Mouse (Mus musculus) kidney, postnatal 14 days (tissue): ENCODE data around the gene Ruvbl1.
A peak's percentile ranks its signal among the peaks of the same experiment; 100 is the strongest.

Experiments used
- DNase-seq: peaks from one replicate; pipeline ENCODE4 v3.0.0; 2022; ENCODE audit warnings: mixed read lengths

Ruvbl1 gene

DNA sequence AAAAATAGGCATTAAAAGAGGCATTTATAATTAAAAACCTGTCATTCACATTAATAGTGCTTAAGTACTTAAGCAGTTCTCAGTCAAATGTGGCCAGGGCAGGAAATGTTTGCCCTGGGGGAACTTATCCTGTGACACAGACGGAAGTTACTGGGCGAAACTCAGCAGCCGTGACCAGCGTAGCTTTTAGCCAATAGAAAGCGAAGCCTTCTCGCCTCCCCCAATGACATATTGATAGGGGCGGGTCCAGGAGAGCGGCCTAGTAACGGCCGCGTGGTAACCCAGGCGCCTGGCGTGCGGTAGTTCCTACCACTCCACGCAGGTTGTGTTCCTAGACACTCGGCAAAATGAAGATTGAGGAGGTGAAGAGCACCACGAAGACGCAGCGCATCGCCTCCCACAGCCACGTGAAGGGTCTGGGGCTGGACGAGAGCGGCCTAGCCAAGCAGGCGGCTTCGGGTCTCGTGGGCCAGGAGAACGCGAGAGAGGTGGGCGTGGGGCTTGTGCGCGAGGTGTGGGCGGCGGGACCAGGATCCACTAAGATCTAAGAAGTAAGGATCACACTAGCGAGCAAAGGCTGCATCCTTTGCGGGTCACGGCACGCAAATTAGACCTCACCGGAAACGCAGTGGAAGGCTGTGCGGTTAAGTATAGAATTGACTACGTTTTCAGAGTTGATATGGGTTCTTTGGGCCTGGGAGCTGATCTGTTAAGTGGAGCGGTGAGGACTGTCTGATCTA lies at the start of gene Ruvbl1:
Ruvbl1 (plus strand) TSS at position 229 of the 740 bp plus-strand sequence.
- peak; percentile 94 for DNase-seq

DNA sequence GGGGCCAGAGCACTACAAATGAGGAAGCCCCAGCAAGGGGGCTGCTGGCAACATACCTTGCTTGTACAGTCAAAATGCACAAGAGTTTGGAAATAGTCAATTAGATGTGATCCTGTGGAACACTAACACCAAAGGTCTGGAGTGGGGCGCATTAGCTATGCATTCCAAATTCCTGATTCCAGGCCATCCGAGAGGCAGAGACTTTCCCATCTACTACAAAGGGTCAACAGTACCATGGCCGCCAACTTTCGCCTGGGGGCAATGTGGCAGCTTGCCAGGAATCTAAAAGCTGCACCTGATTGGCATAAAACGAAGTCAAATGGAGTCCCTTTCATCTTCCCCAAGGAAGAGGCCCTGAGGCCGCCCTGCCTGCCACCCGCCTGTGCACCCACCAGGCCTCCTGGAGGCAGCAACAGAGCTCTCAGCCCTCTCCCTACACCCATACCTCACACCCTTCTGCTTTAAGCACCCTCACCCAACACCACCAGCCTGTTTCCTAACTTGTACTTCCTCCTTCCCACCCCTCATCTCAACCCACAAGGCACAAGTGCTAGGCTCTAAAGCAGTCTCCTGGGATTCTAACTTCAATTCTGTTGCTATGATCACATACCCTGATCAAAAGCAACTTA lies 49.0 kb upstream of the Ruvbl1 start:
- peak; percentile 76 for DNase-seq

DNA sequence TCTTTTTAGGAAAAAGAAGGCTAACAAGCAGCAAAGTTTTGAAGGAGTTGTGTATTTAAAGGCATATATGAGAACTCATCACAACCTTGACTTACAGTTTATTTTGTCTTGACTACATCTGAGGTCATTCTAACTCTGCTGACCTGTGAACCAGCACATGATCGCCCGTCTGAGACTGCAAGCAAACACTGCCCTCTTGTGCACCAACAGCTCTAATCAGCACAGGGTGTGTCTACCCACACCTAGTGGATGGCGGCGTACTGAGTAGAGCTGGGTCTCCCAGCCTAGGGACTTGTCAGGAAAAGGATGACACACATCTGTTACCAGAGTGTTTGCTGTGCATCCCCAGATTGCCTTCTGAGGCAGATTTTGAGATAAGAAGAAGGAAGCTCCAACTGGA lies 34.0 kb upstream of the Ruvbl1 start:
- peak; percentile 73 for DNase-seq

- no peak for DNase-seq
These were observed 29.6 kb upstream of the Ruvbl1 start for GRCm38 (mm10) chr6:88435609-88436008.

DNA sequence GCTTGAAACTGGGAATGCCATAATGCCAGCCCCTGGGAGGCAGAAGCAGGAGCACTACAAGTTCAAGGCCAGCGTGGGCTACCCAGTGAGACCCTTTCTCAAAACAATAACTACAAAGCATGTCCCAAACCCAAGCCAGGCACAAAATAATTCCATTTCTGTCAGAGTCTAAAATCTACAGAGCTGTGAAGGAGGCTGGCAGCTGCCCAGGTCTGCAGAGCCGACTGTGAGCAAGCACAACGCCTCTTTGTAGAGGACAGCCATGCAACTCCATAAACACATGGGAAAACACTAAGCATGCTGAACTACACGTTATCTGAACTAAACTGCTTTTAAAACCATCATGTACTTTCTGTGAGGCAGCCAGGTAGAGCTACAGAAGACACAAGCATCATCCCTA lies 26.2 kb upstream of the Ruvbl1 start:
- DNase-seq: no peak

- no peak for DNase-seq
These were observed 22.7 kb upstream of the Ruvbl1 start for GRCm38 (mm10) chr6:88442551-88442950.

DNA sequence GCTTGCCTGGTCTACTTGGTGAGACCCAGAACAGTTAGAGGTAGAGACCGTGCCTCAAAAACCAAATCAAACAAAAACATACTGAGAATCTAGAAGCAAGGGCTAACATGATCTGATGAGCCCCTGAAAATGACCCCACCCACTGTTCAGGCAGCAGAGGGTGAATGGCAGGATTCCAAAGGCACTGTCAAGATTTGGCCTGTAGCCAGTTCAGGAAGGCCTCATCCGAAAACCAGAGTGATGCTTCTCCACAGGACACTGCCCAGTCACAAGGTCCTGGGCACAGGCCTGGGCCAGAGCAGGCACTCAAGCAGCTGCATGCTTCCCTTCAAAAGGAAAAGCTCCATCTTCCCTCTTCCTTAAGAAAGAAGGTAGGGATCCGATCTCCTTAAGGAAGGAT lies 21.8 kb upstream of the Ruvbl1 start:
- DNase-seq: no peak

- no peak for DNase-seq
These were observed 21.0 kb upstream of the Ruvbl1 start for GRCm38 (mm10) chr6:88444076-88444750.

DNA sequence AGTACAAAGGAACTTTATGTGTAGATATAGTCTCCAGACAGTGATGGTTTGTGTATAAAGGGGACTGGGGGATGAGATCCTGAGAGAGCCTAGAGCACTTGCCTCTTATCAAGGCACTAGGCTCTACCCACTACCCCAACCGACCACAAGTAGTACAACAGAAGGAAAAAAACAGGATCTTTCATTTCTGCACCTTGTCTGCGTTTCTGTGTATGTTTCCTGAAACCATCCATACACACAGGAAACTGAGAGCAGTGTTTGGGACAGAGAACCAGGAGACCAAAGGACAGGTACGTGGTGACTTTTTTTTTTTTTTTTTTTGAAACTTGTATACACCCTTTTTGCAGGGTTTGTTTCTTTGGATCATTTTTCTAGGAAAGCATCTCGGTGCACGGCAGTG lies 19.5 kb upstream of the Ruvbl1 start:
- no peak for DNase-seq

- peak; percentile 88 for DNase-seq
These were observed 18.9 kb upstream of the Ruvbl1 start, which contains the start of gene Eefsec for GRCm38 (mm10) chr6:88446063-88447002. Gene Eefsec, minus strand, starts transcription at chr6:88446539.

DNA sequence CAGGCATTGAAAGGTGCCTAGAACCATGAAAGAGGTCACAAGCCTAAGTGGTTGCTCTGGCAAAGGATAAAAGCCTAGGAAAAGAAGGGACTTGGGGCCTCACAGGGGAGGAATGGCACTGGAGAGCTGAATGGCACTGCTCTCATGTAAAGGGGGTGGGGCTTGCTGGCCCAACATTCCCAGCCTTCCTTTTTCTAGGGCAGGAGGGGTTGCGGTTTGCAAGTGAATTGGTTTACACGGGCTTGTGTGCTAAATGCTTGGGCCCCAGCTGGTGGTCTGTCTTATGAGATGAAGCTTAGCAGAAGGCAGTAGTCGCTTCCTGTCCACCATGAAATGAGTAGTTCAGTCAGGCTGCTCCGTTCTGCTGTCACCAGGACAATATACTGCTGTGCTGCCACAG lies 17.8 kb upstream of the Ruvbl1 start:
- no peak for DNase-seq

DNA sequence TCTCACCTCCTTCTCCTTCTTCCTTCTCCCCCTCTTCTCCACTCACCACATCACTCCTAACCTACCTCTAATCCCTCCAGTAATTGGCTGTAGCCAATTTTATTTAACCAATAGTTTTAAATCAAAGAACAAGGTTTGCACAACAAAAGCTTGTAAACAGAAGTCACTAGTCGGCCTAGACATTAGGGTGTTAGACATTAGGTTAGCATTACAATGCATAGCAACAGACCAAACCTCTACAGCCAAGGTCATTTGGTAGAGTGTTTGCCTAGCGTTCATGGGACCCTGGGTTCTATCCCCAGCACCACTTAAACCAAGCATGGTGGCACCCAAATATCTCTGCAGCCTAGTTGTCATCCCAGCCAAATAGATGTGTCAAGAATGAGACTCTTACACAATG lies 10.7 kb upstream of the Ruvbl1 start:
- DNase-seq: no peak

- no peak for DNase-seq
These were observed 4.7 kb downstream of the Ruvbl1 start for GRCm38 (mm10) chr6:88469878-88470277.

GRCm38 (mm10) chr6:88480421-88480820 lies 15.2 kb downstream of the Ruvbl1 start:
- DNase-seq: no peak

DNA sequence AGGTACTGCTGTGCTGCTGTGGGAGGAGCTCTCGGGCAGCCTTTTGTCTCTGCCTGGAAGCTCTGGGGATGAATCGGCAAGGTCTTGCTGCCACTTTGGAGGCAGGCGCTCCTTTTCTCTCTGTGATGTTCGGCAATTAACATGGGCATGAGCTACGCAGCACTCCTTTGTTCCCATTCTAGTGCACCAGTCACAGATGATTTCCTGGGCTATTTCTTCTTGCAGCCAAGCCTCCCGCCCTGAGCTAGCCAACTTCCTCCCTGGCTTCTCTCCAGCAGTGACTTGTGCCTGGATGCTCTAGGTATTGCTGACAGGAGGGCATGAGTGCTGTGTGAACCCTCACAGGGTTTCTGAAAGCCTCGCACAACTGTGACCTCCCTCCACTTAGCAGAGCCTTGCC lies 17.9 kb downstream of the Ruvbl1 start:
- DNase-seq: peak; percentile 37

GRCm38 (mm10) chr6:88483913-88484312 lies 18.7 kb downstream of the Ruvbl1 start:
- no peak for DNase-seq

- DNase-seq: no peak
These were observed 20.2 kb downstream of the Ruvbl1 start for GRCm38 (mm10) chr6:88485378-88485777.

DNA sequence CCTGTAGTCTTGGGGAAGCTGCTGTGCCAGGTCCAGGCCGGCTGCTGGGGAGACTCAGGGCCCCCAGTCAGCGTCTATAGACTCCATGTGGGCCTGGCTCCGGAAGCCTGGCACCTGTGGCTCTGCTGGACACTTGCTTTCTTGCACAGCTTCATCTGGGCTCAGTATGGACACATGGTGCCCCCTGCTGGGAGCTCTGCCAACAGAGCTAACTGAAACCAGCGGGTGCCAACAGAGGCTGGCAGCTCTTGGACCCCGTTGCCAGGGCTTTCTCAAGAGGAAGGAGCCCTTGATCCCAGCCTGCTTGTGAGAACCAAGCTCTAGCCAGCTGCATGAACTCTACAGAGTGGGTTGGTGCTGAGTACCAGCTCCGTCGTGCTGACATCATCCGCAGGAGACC lies 21.7 kb downstream of the Ruvbl1 start:
- DNase-seq: peak; percentile 63

DNA sequence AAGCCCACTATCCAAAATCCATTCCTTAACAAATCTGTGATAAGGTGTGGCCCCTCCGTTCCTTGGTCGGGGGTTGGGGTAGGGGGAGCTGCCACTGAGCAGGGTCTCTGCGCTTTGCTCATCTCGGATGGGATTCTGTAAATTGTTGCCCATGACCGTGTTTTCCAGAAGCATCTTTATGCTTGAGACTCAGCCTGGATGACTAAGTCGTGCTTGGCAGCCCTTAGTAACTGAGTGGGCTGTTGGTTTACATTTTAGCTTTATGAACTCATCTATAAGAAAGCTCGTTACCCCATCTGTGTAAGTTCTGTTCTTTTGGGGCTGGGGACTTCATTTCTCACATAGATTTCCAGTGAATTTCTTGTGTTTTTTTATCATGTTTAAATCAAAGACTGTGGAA lies 23.8 kb downstream of the Ruvbl1 start:
- no peak for DNase-seq

- DNase-seq: no peak
These were observed 24.6 kb downstream of the Ruvbl1 start for GRCm38 (mm10) chr6:88489834-88490233.

DNA sequence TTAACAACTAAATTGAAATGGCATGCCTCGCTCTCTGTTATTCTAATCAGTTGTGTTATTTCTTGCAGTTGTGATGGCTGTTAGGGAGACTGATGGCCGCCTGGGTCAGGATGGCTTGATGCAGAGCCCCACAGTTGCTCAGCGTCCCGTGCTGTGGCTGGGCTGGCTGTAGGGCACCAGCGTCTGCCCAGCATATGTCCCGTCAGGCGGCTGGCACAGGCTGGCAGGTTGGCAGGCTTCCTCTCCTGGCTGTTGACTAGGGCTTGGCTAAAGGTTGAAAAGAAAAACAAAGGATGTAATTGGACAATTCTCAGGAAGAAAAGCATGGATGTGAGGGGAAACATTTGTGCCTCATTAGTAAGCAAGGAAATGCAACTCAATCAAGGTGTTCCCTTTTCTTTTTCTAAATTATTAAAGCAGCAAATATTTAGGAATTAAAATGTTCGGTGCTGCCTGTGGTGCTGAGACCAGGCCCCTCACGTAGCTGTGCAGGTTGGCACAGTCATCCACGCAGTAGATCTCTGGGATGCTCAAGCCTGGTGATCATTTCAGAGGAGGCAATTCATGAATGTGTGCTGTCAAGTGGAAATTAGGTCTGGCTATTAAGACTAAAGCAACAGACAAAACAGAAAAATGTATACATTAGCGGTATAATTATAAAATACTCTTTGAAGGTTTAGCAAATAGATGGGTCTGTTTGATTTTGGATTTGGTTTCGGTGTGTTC lies 25.6 kb downstream of the Ruvbl1 start:
- DNase-seq: no peak

DNA sequence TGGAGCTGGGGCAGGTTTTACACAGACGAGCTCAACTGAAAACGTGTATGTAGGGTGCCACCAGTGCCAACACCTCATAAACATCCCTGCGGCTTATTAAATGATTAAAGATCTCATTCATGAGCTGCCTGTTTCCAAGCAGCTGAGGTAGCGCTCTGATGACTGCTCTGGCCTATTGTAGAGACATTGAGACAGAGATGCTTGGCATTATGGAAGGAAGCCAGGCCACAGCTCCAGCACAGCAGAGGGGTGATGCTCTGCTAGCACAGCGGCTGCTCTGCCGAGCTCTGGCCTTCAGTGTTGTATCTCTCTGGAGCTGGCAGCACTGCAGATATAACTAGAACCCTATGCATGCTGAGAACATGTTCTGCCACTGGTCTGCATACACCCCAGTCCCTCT lies 28.5 kb downstream of the Ruvbl1 start:
- no peak for DNase-seq
